Mouse (Mus musculus): ENCODE data around the gene Tmem185a.
"Not testable (repeated sequence)": the region's sequence is repeated elsewhere in the genome, so short reads cannot be mapped to it uniquely, and the experiment has no call there.

GRCm38 (mm10) chrX:70487328-70487727 lies 10.3 kb upstream of the Tmem185a start:
- TF ChIP-seq POLR2A, CTCF (IDR thresholded peaks at IDR 0.05; ENCODE audit: extremely low read depth, insufficient read depth, low read length): not testable (repeated sequence)

Measured in cortical plate, adult 2 months (tissue).